Comparison of ENCODE assay signal across 31 mouse cellular contexts in genomic region chr12:97434021-97434420, GRCm38 (mm10).
"Had no signal": no experiment of that assay in that cellular context is flagged by ENCODE, and none has a peak within 500 bp of the region (broad histone marks: within the 10 kb centered on the region; RNA-seq: fewer than 3 reads in every experiment).

No protein-coding gene starts in this region.

- H3K36me3 ChIP-seq: limb, embryonic 10.5 days; limb, embryonic 12.5 days; limb, embryonic 13.5 days; limb, embryonic 15.5 days; liver, embryonic 12.5 days; liver, embryonic 13.5 days; liver, embryonic 15.5 days; lung, embryonic 15.5 days; midbrain, embryonic 10.5 days; midbrain, embryonic 12.5 days; midbrain, embryonic 13.5 days; midbrain, embryonic 15.5 days; neural tube, embryonic 12.5 days had no signal

- DNase-seq: left cerebral cortex, postnatal 4 days; liver; liver, embryonic 13.5 days; liver, postnatal 0 days; lung, adult 18-20 months; lung, adult 2 months; lung, embryonic 14.5 days; lung, postnatal 10 days; lung, postnatal 14 days; lung, postnatal 36 days; midbrain, embryonic 14.5 days had no signal

- H3K9ac ChIP-seq: limb, embryonic 12.5 days; limb, embryonic 13.5 days; limb, embryonic 15.5 days; liver, embryonic 12.5 days; liver, embryonic 13.5 days; liver, embryonic 14.5 days; liver, embryonic 15.5 days; liver, postnatal 0 days; lung, embryonic 14.5 days; lung, embryonic 15.5 days; midbrain, embryonic 12.5 days; midbrain, embryonic 13.5 days; midbrain, embryonic 15.5 days; neural tube, embryonic 12.5 days had no signal

- H3K4me3 ChIP-seq: limb, embryonic 10.5 days; limb, embryonic 12.5 days; limb, embryonic 13.5 days; limb, embryonic 15.5 days; liver, embryonic 12.5 days; liver, embryonic 13.5 days; liver, embryonic 15.5 days; lung, embryonic 15.5 days; megakaryocyte, embryonic 14.5 days; midbrain, embryonic 10.5 days; midbrain, embryonic 12.5 days; midbrain, embryonic 13.5 days; midbrain, embryonic 15.5 days; myocyte; neural tube, embryonic 12.5 days had no signal

- H3K4me2 ChIP-seq: limb, embryonic 12.5 days; limb, embryonic 13.5 days; limb, embryonic 15.5 days; liver, embryonic 11.5 days; liver, embryonic 12.5 days; liver, embryonic 13.5 days; liver, embryonic 15.5 days; lung, embryonic 14.5 days; lung, embryonic 15.5 days; midbrain, embryonic 11.5 days; midbrain, embryonic 12.5 days; midbrain, embryonic 13.5 days; midbrain, embryonic 15.5 days; neural tube, embryonic 12.5 days had no signal

- H3K27ac ChIP-seq: limb, embryonic 10.5 days; limb, embryonic 12.5 days; limb, embryonic 13.5 days; limb, embryonic 15.5 days; liver, embryonic 12.5 days; liver, embryonic 13.5 days; liver, embryonic 14.5 days; liver, embryonic 15.5 days; lung, embryonic 15.5 days; macrophage; midbrain, embryonic 10.5 days; midbrain, embryonic 12.5 days; midbrain, embryonic 13.5 days; midbrain, embryonic 15.5 days; neural tube, embryonic 12.5 days had no signal

- H3K27me3 ChIP-seq: limb, embryonic 12.5 days; limb, embryonic 13.5 days; limb, embryonic 15.5 days; liver, embryonic 12.5 days; liver, embryonic 13.5 days; liver, embryonic 15.5 days; lung, embryonic 15.5 days; megakaryocyte, embryonic 14.5 days; midbrain, embryonic 12.5 days; midbrain, embryonic 13.5 days; midbrain, embryonic 15.5 days; neural tube, embryonic 12.5 days had no signal

- ATAC-seq: liver, embryonic 12.5 days; liver, postnatal 0 days; lung, postnatal 0 days; midbrain, embryonic 13.5 days; midbrain, embryonic 15.5 days; midbrain, embryonic 16.5 days had no signal

- H3K9me3 ChIP-seq: limb, embryonic 10.5 days; limb, embryonic 12.5 days; limb, embryonic 13.5 days; limb, embryonic 15.5 days; liver, embryonic 12.5 days; liver, embryonic 15.5 days; lung, embryonic 15.5 days; megakaryocyte, embryonic 14.5 days; midbrain, embryonic 10.5 days; midbrain, embryonic 12.5 days; midbrain, embryonic 13.5 days; midbrain, embryonic 15.5 days; neural tube, embryonic 12.5 days had no signal

- H3K4me1 ChIP-seq: limb, embryonic 10.5 days; limb, embryonic 12.5 days; limb, embryonic 13.5 days; limb, embryonic 15.5 days; liver, embryonic 12.5 days; liver, embryonic 13.5 days; liver, embryonic 15.5 days; lung, embryonic 15.5 days; megakaryocyte, embryonic 14.5 days; midbrain, embryonic 10.5 days; midbrain, embryonic 12.5 days; midbrain, embryonic 13.5 days; midbrain, embryonic 15.5 days; neural tube, embryonic 12.5 days had no signal
